Mouse (Mus musculus) stomach, postnatal 0 days (tissue): Measurements from ENCODE around the gene Gpnmb.

Experiments used
- CTCF ChIP-seq: IDR thresholded peaks from 2 replicates; pipeline ENCODE4 v1.5.1; 2016; ENCODE audit warnings: antibody characterized with exemption, low read depth, mild to moderate bottlenecking, moderate library complexity
- EP300 ChIP-seq: optimal IDR thresholded peaks from 2 replicates; pipeline ENCODE3; 2016; ENCODE audit warnings: antibody characterized with exemption

DNA sequence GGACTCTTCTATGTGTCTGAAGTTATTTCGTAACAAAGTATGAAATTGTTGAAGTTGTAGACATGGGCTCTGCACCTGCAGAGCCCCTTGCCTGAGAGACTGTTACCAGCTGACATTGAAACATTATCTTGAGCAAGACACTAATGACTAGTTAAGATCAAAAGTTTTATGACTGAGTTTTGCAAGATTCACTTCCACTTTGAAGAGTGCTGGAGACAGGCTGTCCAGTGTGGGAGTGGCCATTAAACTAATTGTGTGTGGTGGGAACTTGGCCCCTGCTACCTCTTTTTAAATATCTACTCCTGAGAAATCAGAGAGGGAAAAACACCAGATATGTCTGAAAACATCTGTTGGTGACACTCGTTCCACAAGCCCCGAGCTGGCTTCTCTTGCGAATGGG is 5.1 kb upstream of the Gpnmb start:
- TF ChIP-seq EP300 (no peak), CTCF (no peak)
